Mouse (Mus musculus) megakaryocyte, embryonic 14.5 days (primary cell): ENCODE data around the gene Wdr54.

Experiments used
- FLI1 ChIP-seq: IDR thresholded peaks from 2 replicates; pipeline ENCODE4 v1.6.1; 2012; ENCODE audit warnings: low read length, inconsistent platforms, mixed read lengths
- GATA1 ChIP-seq: IDR thresholded peaks from 3 replicates; pipeline ENCODE4 v1.6.1; 2012; ENCODE audit warnings: mixed read lengths, low read length, inconsistent platforms, borderline replicate concordance

DNA sequence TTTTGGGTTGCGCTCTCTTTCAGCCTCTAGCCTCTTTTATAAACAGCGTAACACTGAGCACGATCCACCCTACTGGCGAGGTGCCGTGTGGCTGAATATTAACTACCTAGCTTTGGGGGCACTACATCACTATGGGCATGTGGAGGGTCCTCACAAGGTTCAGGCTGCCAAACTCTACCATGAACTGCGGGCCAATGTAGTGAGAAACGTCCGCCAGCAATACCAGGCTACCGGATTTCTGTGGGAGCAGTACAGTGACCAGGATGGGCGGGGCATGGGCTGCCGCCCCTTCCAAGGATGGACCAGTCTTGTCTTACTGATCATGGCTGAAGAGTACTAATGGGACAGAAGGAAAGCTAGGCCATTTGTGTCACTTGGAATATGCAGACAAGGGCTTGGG lies 37.8 kb downstream of the Wdr54 start:
- TF ChIP-seq GATA1, result no peak
- TF ChIP-seq FLI1, result no peak
